Mouse (Mus musculus) heart, embryonic 16.5 days (tissue): ENCODE data around the gene Klhl5. TPM values are rescaled to one million over a fixed set of nuclear protein-coding genes. Genes with fewer than 3 reads are reported as not detected.

ENCODE experiments used
- ATAC-seq: fragments of 200-750 bp; cut with Nextera tagmentation; replicated peaks from 2 replicates; pipeline ENCODE4 v1.8.0; 2017; ENCODE audit warnings: moderate number of reproducible peaks; ENCODE audit not compliant: insufficient read depth, low FRiP score; ENCODE audit errors: extremely low read depth
- H3K27ac ChIP-seq: fragments of 300-500 bp; sonication (generic); 2 replicates; pipeline ENCODE4 v1.5.1; 2014; ENCODE audit warnings: mild to moderate bottlenecking, low read length, control low read depth, moderate library complexity
- H3K27me3 ChIP-seq: fragments of 300-500 bp; sonication (generic); 2 replicates; pipeline ENCODE4 v1.6.1; 2014; ENCODE audit warnings: low read length, mixed read lengths; ENCODE audit not compliant: control insufficient read depth, insufficient read depth
- H3K36me3 ChIP-seq: fragments of 300-500 bp; sonication (generic); 2 replicates; pipeline ENCODE4 v1.6.1; 2014; ENCODE audit not compliant: control insufficient read depth, insufficient read depth
- H3K4me1 ChIP-seq: fragments of 300-500 bp; sonication (generic); 2 replicates; pipeline ENCODE4 v1.6.1; 2014; ENCODE audit warnings: low read length, mixed read lengths; ENCODE audit not compliant: control insufficient read depth, insufficient read depth
- H3K4me2 ChIP-seq: fragments of 300-500 bp; sonication (generic); 2 replicates; pipeline ENCODE4 v1.6.1; 2014; ENCODE audit warnings: low read depth, mild to moderate bottlenecking, control low read depth, low read length
- H3K4me3 ChIP-seq: fragments of 300-500 bp; sonication (generic); 2 replicates; pipeline ENCODE4 v1.5.1; 2014; ENCODE audit warnings: mild to moderate bottlenecking, control low read depth, low read length
- H3K9ac ChIP-seq: fragments of 300-500 bp; sonication (generic); 2 replicates; pipeline ENCODE4 v1.6.1; 2014; ENCODE audit warnings: low read length, control low read depth
- H3K9me3 ChIP-seq: fragments of 300-500 bp; sonication (generic); replicated peaks from 2 replicates; pipeline ENCODE4 v1.6.1; 2016; ENCODE audit warnings: low read length; ENCODE audit not compliant: control insufficient read depth
- WGBS: fragments of 180-500 bp; shearing (Covaris S2); extraction: QIAGEN DNeasy Blood & Tissue Kit; methylation state at CpG from one replicate; pipeline ENCODE4 v1.1.7; 2014; 5-methylcytosine and 5-hydroxymethylcytosine counted together
- polyA plus RNA-seq: library from polyadenylated mRNA; unstranded; fragments of >200 nt; fragmentation: Nextera tagmentation; extraction: Ambion mirVana; gene quantifications from 2 replicates; pipeline ENCODE4 v1.2.1, GENCODE M21; 2015

Gene Klhl5
- polyA plus RNA-seq, 1 experiment from 2014 or later, result 10.2 TPM

DNA sequence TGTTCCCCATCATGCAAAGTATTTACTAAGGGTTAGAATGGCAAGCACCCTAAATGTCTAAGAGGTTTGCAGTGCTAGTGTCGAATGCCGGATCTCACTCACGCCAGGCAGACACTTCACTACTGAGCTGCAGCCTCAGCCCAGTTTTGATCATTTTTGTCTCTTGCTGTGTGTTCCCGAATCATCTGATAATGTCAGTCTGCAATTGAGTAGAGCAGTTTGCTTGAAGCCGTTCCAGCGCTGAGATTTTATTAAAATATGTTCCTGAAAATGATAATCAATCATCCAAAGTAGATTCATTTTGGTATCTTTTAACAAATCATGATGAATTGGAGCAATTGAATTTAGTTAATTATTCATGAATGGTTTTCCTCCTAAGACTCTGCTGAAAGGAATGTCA, 39.4 kb downstream of the Klhl5 start:
- peaks cover 10% of the 10 kb centered on the region for H3K36me3 ChIP-seq

DNA sequence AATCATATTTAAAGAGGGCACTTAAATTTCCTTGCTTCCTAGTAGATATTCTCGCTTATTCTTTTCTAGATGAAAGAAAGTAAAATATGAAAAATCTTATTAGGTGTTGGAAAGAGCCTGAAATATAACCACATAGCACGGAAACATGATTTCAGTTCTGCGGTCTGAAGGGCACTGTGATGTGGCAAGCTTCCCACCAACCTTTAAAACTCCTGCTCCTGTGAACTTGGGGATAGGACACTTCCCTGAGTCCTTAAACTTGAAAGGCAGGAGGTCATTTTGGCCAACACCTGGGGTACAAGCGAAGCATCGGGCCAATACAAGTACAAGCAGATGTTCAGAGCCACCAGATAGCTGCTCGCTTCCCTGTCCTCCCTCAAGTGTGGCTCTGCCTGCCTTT, 42.4 kb downstream of the Klhl5 start:
- no peak overlapping the region for H3K4me3 ChIP-seq
- no peak for ATAC-seq
- no peaks in the 10 kb centered on the region for H3K9me3 ChIP-seq
- H3K27me3 ChIP-seq, result no peaks in the 10 kb centered on the region
- peaks cover 8% of the 10 kb centered on the region for H3K36me3 ChIP-seq
- no peak overlapping the region for H3K4me2 ChIP-seq
- no peak overlapping the region for H3K27ac ChIP-seq
- no peaks in the 10 kb centered on the region for H3K4me1 ChIP-seq
- 90% methylated on average over 6 of the region's 6 CpGs for WGBS
- H3K9ac ChIP-seq, result no peak overlapping the region

More for the DNA sequence above, 39.4 kb downstream of the Klhl5 start:
- Histone ChIP-seq H3K9me3 (no peaks in the 10 kb centered on the region), H3K4me3 (no peak overlapping the region), H3K4me2 (no peak overlapping the region), H3K27ac (no peak overlapping the region), H3K4me1 (no peaks in the 10 kb centered on the region), H3K9ac (no peak overlapping the region), H3K27me3 (no peaks in the 10 kb centered on the region)
- no peak for ATAC-seq
- 88% methylated on average over 6 of the region's 6 CpGs for WGBS

DNA sequence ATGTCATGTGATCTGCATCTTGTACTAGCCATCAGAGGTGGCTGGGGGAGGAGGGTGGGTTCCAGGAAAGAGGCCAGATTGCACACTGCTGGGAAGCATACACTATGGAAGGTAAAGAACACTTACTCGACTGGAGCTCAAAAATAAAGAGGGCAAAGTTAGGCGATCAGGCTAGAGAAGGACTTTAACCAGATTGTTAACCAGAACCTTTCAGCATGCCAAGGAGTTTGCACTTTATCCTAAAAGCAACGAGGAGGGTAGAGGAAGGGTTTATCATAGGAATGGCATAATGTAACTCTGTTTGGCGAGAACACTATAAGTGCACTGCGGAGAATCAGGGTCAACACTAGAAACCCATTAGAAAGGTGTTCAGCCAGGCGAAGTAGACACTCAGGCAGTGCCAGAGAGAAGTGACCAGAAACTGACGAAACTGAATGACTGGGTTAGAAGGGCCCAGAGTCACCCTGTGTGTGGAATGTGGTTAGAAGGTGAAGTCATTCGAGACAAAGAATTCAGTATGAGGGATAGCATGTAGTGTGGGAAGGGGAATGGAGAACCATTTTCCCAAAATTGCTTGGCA, 43.1 kb downstream of the Klhl5 start:
- Histone ChIP-seq H3K4me1 (no peaks in the 10 kb centered on the region), H3K9ac (no peak overlapping the region), H3K36me3 (peaks cover 3% of the 10 kb centered on the region; the same call in 1 of the 2 replicates), H3K9me3 (no peaks in the 10 kb centered on the region), H3K4me3 (no peak overlapping the region), H3K4me2 (no peak overlapping the region), H3K27me3 (no peaks in the 10 kb centered on the region), H3K27ac (no peak overlapping the region)
- ATAC-seq, result no peak
- 77% methylated on average over 8 of the region's 8 CpGs for WGBS

DNA sequence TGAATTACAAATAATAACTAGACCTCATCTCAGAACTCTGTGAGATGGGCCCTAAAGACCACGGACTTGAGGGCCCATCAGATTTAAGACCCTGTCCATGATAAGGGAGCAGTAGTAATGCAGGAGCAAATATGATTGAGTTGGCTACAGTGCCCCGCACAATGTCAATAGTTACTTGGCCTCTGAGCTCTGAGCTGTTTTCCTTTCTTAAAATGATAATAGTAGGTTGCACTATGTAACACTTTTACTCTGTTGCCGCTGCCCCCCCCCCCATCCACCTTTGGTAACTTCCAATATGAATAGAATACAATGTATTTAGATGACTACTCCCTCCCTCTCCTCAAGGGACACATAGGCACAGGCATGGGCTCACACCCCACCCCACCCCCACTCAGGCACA, 43.9 kb downstream of the Klhl5 start:
- H3K9ac ChIP-seq, result no peak overlapping the region
- H3K27ac ChIP-seq, result no peak overlapping the region
- no peaks in the 10 kb centered on the region for H3K9me3 ChIP-seq
- H3K4me2 ChIP-seq, result no peak overlapping the region
- 86% methylated on average over 3 of the region's 3 CpGs for WGBS
- ATAC-seq, result no peak
- no peaks in the 10 kb centered on the region for H3K27me3 ChIP-seq
- H3K4me1 ChIP-seq, result no peaks in the 10 kb centered on the region
- no peak overlapping the region for H3K4me3 ChIP-seq
- H3K36me3 ChIP-seq, result peaks cover 7% of the 10 kb centered on the region

DNA sequence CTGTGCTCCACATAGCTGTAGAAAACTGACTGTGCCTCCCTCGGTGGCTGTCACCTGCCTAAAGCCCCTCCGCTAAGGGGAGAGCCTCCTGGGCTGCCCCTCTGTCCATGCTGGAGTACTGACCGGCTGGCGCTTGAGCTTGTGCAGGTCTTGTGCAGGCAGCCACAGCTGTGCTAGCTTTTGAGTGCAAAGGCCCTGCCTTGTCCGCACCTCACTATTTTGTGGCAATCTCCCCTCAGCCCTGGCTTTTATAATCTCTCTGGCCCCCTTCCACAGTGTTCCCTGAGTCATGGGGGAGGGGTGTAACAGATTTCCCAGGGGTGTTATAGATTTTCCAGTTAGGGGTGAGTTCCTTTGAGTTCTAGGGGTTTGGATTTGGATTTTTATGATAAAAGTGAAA, 44.4 kb downstream of the Klhl5 start:
- Histone ChIP-seq H3K27me3 (no peaks in the 10 kb centered on the region), H3K9ac (no peak overlapping the region), H3K4me2 (no peak overlapping the region), H3K36me3 (peaks cover 10% of the 10 kb centered on the region), H3K27ac (no peak overlapping the region), H3K4me3 (no peak overlapping the region), H3K4me1 (no peaks in the 10 kb centered on the region), H3K9me3 (peaks cover under 1% of the 10 kb centered on the region; the same call in 1 of the 2 replicates)
- ATAC-seq, result no peak
- WGBS, result 53% methylated on average over 5 of the region's 5 CpGs

DNA sequence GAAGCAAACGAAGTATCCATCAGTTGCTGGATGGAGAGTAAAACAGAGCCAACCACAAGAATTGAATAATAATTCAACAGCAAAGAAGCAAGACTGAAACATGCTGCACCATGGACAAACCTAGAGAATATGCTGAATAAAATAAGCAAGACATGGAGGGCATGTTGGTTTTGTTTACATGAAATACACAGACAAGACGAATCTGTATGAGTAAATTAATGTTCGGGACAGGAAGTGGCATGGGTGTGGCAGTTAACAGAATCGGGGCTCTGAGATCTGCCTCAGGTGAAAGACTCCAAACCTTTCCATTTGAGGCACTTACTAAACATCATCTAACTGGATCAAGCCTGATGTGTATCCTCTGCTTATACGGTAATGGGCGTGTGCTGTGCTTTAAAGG, 46.9 kb downstream of the Klhl5 start:
- H3K36me3 ChIP-seq, result peaks cover 10% of the 10 kb centered on the region
- H3K27me3 ChIP-seq, result no peaks in the 10 kb centered on the region
- H3K4me1 ChIP-seq, result no peaks in the 10 kb centered on the region
- H3K9me3 ChIP-seq, result peaks cover 3% of the 10 kb centered on the region; the same call in 1 of the 2 replicates
- no peak for ATAC-seq
- no peak overlapping the region for H3K4me3 ChIP-seq
- no peak overlapping the region for H3K9ac ChIP-seq
- WGBS, result 81% methylated on average over 6 of the region's 6 CpGs
- H3K27ac ChIP-seq, result no peak overlapping the region
- H3K4me2 ChIP-seq, result no peak overlapping the region

DNA sequence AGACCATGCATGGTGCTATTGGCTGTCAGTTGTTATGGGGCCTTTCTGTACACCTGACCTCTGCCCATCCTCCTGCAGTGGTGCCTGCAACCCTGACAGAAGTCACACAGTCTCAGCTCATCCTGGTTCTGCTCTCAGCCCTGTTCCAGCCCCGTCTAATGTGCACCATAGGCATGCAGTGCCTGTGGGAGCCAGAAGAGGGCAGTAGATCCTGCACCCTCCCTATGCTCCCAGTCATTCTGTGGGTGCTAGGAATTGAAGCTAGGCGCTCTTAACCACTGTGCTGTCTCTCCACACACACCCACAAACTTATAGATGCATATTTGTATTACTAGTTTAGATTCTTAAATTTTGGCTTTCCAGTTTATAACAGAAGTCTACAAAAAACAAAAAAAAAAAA, 49.5 kb downstream of the Klhl5 start:
- Histone ChIP-seq H3K9ac (no peak overlapping the region), H3K27me3 (no peaks in the 10 kb centered on the region), H3K36me3 (peaks cover 10% of the 10 kb centered on the region), H3K4me3 (no peak overlapping the region), H3K4me1 (no peaks in the 10 kb centered on the region), H3K4me2 (no peak overlapping the region), H3K9me3 (peaks cover 3% of the 10 kb centered on the region; the same call in 1 of the 2 replicates), H3K27ac (0 out of 2 replicates have a peak overlapping the region, but pooled peaks have one; percentile 35)
- WGBS, result 71% methylated on average over 2 of the region's 2 CpGs
- no peak for ATAC-seq

DNA sequence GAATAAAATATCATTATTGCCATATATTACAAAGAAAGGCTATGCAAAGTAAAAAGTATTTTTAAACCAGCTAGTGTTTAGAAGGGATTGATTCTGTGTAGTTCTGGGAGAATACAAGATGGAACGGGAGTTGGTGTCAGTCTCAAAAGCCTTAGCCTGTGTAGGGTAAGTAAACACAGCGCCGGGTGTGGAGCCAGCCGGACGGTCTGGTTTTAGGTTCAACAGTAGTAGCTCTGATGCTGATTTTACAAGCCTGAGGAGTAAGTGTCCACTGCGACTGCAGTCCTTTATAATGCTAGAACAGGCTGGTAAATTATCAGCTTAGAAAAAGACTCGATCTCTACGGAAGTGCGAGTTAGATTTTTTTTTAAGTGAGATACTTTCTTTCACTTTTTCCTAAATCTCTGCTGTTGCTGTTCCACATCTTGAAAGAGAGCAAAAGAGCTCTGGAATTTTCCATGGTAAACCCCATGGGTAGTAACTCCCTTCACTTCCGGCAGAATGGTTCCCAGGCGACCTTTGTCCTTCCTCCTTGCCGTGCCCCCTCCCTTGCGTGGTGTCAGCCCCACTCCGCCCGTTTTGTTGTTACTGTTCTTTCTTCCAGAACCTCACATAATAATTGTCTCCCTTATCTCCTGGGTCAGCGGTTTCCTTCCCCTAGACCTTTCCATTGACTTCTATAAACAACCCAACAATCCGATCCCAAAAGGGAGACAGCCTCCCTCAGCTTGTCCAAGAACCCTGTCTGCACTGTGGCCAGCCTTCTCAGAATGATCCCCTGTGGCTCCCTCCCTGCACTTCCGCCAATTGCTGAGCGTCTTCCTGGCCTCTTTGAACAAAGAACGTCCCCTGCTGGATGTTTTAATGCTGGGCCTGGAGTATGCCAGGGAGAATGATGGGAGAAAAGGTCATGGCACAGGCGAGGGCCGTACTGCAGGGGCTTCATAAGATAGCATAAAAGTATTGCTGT, 50.4 kb downstream of the Klhl5 start:
- Histone ChIP-seq H3K9ac (no peak overlapping the region), H3K4me1 (no peaks in the 10 kb centered on the region), H3K36me3 (peaks cover 10% of the 10 kb centered on the region), H3K27ac (peak overlapping the region; percentile 81), H3K9me3 (peaks cover 3% of the 10 kb centered on the region; the same call in 1 of the 2 replicates), H3K27me3 (no peaks in the 10 kb centered on the region), H3K4me2 (no peak overlapping the region; the same call in 1 of the 2 replicates), H3K4me3 (no peak overlapping the region)
- ATAC-seq, result peak; percentile 87
- WGBS, result 60% methylated on average over 22 of the region's 22 CpGs
